Mouse (Mus musculus): ENCODE data around the gene Cep44. TPM values are rescaled to one million over a fixed set of nuclear protein-coding genes. Genes with fewer than 3 reads are reported as not detected.

Gene Cep44
- polyA plus RNA-seq (2016; fragmentation: Nextera tagmentation; extraction: Ambion mirVana): 34.9 and 36.2 TPM in 2 replicates

DNA sequence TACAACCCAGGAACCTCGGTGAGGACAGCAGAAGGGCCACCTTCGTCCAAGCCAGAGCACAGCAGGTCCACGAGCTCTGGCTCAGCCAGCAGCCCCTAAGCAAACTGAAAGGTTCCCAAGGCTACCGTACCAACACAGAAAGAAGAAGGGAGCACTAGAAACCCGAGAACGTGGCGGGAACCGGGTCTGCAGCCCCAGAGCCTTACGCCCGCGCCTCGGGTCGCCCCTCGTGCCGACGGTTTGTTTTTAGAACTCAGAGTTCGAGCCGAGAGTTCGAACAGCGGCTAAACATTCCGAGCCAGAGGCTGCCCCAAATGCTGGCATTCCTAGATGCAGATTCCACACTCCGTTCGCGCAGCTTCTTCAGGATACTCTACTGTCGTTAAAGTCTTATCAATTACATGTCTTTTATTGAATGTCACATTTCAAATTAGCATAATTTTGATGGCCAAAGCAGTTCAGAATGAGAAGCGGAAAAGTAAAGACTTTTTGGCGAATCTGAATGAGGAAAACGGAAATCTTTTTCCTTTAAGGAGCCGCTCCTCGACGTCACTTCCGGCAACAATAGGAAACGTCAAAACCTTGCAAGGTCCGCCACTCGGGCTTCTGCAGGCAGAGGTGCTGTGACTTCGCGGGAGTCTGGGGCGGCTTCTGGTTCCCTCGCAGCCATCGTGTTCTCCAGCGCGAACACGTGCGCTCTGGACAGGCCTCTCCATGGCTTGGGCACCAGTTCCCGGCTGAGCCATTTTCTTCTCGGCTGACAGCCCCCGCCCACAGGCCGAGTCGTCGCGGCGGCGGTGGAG is at the start of gene Cep44, which contains the start of gene Fbxo8:
Gene Cep44 (minus strand): TSS at position 490 of the 803 bp plus-strand sequence.
Gene Fbxo8 (plus strand): TSS at position 533 of the 803 bp plus-strand sequence.
- peaks cover 16% of the 10 kb centered on the region for H3K4me1 ChIP-seq
- H3K36me3 ChIP-seq: peaks cover 5% of the 10 kb centered on the region
- WGBS: under 1% methylated on average over 53 of the region's 53 CpGs
- H3K9me3 ChIP-seq (replicated peaks): no peaks in the 10 kb centered on the region
- H3K27me3 ChIP-seq (ENCODE audit: low read depth, poor library complexity, severe bottlenecking): no peaks in the 10 kb centered on the region
- peak within 1 kb of the TSS; percentile 94 for H3K27ac ChIP-seq (replicated peaks)
- peak; percentile 83 for DNase-seq (ENCODE audit: low spot score)
- peak within 1 kb of the TSS; percentile 94 for H3K4me3 ChIP-seq

GRCm38 (mm10) chr8:56591502-56591901 is 40.7 kb upstream of the Cep44 start:
- 94% methylated on average over 5 of the region's 5 CpGs for WGBS
- Histone ChIP-seq H3K4me3 (no peak overlapping the region), H3K27ac (replicated peaks) (no peak overlapping the region), H3K9me3 (replicated peaks) (no peaks in the 10 kb centered on the region), H3K36me3 (no peaks in the 10 kb centered on the region), H3K27me3 (ENCODE audit: low read depth, poor library complexity, severe bottlenecking) (no peaks in the 10 kb centered on the region), H3K4me1 (no peaks in the 10 kb centered on the region)
- no peak for DNase-seq (ENCODE audit: low spot score)

DNA sequence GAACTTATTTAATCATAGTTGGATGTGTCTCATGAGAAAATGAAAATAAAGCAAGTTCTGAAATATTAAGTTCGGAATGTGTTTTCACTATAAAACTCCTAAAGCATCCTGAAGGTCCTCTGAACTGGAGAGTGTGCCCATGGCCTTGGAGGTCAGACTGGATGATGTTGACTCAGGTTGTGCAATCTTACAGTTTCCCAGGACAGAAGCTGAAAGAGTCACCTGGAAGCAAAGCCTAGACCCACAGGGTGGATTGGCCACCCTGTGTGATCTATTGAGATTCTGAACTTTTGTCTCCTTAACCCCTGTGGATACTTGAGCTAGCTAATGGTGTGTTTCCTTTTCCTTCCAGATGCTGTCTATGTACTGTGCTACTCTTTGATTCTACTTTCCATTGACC is 40.2 kb upstream of the Cep44 start:
- 96% methylated on average over 1 of the region's 1 CpGs for WGBS
- H3K9me3 ChIP-seq (replicated peaks): no peaks in the 10 kb centered on the region

DNA sequence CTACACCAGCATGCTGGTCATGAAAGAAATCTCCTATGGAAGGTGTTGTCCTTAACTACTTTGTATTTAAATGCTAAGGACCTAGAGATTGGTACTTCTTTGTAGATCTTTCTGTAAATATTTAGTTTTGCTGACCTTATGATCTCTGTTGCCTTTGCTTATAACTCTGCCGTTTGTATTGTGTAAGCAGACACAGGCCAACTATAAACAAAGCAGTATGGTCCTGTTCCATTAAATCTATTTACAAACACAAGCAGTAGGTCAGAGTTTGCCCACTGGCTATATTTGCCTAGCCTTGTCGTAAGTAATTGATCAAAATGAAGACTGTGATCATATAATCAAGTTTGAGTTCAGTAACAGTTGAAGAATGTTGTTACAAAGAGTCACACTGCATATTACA is 38.2 kb upstream of the Cep44 start:
- H3K9me3 ChIP-seq (replicated peaks): no peaks in the 10 kb centered on the region
- WGBS: 85% methylated on average over 2 of the region's 2 CpGs

More for the DNA sequence above, 40.2 kb upstream of the Cep44 start:
- H3K27ac ChIP-seq (replicated peaks): no peak overlapping the region
- H3K4me1 ChIP-seq: no peaks in the 10 kb centered on the region
- no peaks in the 10 kb centered on the region for H3K36me3 ChIP-seq
- no peak overlapping the region for H3K4me3 ChIP-seq
- H3K27me3 ChIP-seq (ENCODE audit: low read depth, poor library complexity, severe bottlenecking): no peaks in the 10 kb centered on the region
- DNase-seq (ENCODE audit: low spot score): no peak

DNA sequence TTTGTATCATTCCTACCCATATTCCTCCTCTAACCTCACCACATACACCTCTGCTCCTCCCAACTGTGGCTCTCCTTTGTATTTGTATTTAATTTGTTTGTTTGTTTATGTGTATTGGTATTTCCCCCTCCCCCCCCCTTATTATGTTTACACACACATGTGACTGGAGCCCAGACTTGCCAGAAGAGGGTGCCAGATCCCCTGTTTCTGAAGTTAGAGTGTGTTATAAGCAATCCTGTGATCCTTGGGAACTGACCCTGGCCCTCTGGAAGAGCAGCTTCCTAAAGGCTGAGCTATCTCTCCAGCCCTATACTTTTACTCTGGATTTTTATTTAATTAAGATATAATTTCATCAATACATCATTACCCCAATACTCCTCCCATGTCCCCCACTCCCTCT is 32.0 kb upstream of the Cep44 start:
- Histone ChIP-seq H3K9me3 (replicated peaks) (no peaks in the 10 kb centered on the region), H3K36me3 (no peaks in the 10 kb centered on the region), H3K4me3 (no peak overlapping the region), H3K27me3 (ENCODE audit: low read depth, poor library complexity, severe bottlenecking) (no peaks in the 10 kb centered on the region), H3K4me1 (no peaks in the 10 kb centered on the region), H3K27ac (replicated peaks) (no peak overlapping the region)
- no peak for DNase-seq (ENCODE audit: low spot score)

More for the DNA sequence above, 38.2 kb upstream of the Cep44 start:
- Histone ChIP-seq H3K27ac (replicated peaks) (no peak overlapping the region), H3K36me3 (no peaks in the 10 kb centered on the region), H3K4me3 (no peak overlapping the region), H3K4me1 (no peaks in the 10 kb centered on the region), H3K27me3 (ENCODE audit: low read depth, poor library complexity, severe bottlenecking) (no peaks in the 10 kb centered on the region)
- DNase-seq (ENCODE audit: low spot score): no peak

GRCm38 (mm10) chr8:56580918-56581317 is 30.1 kb upstream of the Cep44 start:
- WGBS: 89% methylated on average over 4 of the region's 4 CpGs
- no peaks in the 10 kb centered on the region for H3K4me1 ChIP-seq
- no peak overlapping the region for H3K27ac ChIP-seq (replicated peaks)
- no peak for DNase-seq (ENCODE audit: low spot score)
- no peaks in the 10 kb centered on the region for H3K9me3 ChIP-seq (replicated peaks)
- H3K4me3 ChIP-seq: no peak overlapping the region
- H3K27me3 ChIP-seq (ENCODE audit: low read depth, poor library complexity, severe bottlenecking): no peaks in the 10 kb centered on the region
- H3K36me3 ChIP-seq: no peaks in the 10 kb centered on the region

- Histone ChIP-seq H3K4me1 (no peaks in the 10 kb centered on the region), H3K36me3 (peaks cover 4% of the 10 kb centered on the region; the same call in 1 of the 2 replicates), H3K27me3 (ENCODE audit: low read depth, poor library complexity, severe bottlenecking) (no peaks in the 10 kb centered on the region), H3K9me3 (replicated peaks) (no peaks in the 10 kb centered on the region), H3K4me3 (no peak overlapping the region), H3K27ac (replicated peaks) (no peak overlapping the region)
- WGBS: 92% methylated on average over 9 of the region's 9 CpGs
- no peak for DNase-seq (ENCODE audit: low spot score)
These were observed 16.0 kb upstream of the Cep44 start for GRCm38 (mm10) chr8:56566856-56567255.

DNA sequence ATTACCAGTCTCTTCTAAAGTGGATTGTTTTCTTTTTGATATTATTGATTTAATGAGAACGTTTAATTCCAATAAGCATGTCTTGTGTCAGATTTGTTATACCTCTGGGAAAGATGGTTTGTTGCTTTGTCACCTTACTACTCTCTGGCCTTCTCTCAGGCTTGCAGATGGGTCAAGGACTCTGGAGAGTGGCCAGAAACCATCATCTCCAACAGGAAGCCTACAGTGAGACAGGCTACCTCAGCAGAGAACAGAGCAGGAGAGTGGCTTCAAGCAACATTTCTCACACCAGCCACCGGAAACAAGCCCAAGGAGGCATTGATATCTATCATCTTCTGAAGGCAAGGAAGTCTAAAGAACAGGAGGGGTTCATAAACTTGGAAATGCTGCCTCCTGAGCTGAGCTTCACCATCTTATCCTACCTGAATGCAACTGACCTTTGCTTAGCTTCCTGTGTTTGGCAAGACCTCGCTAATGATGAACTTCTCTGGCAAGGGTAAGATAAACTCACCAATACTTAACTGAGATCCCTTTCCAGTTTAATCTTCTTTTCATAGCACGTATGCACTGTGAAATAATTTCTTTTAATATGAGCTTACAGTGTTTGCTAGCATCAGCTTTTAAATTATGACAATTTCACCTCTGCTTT is 13.7 kb upstream of the Cep44 start:
- Histone ChIP-seq H3K27ac (replicated peaks) (no peak overlapping the region), H3K36me3 (peaks cover 4% of the 10 kb centered on the region; the same call in 1 of the 2 replicates), H3K4me1 (no peaks in the 10 kb centered on the region), H3K27me3 (ENCODE audit: low read depth, poor library complexity, severe bottlenecking) (no peaks in the 10 kb centered on the region), H3K4me3 (no peak overlapping the region), H3K9me3 (replicated peaks) (no peaks in the 10 kb centered on the region)
- 81% methylated on average over 4 of the region's 4 CpGs for WGBS
- no peak for DNase-seq (ENCODE audit: low spot score)

- H3K36me3 ChIP-seq: no peaks in the 10 kb centered on the region
- H3K4me3 ChIP-seq: peak overlapping the region; percentile 94; the same call in 1 of the 2 replicates
- H3K9me3 ChIP-seq (replicated peaks): no peaks in the 10 kb centered on the region
- no peak for DNase-seq (ENCODE audit: low spot score)
- no peaks in the 10 kb centered on the region for H3K27me3 ChIP-seq (ENCODE audit: low read depth, poor library complexity, severe bottlenecking)
- H3K4me1 ChIP-seq: peaks cover 16% of the 10 kb centered on the region
- no peak overlapping the region for H3K27ac ChIP-seq (replicated peaks)
- 78% methylated on average over 5 of the region's 5 CpGs for WGBS
These were observed 1.8 kb upstream of the Cep44 start for GRCm38 (mm10) chr8:56552551-56553103.

GRCm38 (mm10) chr8:56552045-56552444 is 1.2 kb upstream of the Cep44 start:
- H3K4me3 ChIP-seq: peak overlapping the region; percentile 94
- peaks cover 16% of the 10 kb centered on the region for H3K4me1 ChIP-seq
- no peaks in the 10 kb centered on the region for H3K27me3 ChIP-seq (ENCODE audit: low read depth, poor library complexity, severe bottlenecking)
- WGBS: 36% methylated on average over 10 of the region's 10 CpGs
- H3K27ac ChIP-seq (replicated peaks): peak overlapping the region; percentile 94; the same call in 1 of the 2 replicates
- DNase-seq (ENCODE audit: low spot score): no peak
- no peaks in the 10 kb centered on the region for H3K9me3 ChIP-seq (replicated peaks)
- H3K36me3 ChIP-seq: no peaks in the 10 kb centered on the region

DNA sequence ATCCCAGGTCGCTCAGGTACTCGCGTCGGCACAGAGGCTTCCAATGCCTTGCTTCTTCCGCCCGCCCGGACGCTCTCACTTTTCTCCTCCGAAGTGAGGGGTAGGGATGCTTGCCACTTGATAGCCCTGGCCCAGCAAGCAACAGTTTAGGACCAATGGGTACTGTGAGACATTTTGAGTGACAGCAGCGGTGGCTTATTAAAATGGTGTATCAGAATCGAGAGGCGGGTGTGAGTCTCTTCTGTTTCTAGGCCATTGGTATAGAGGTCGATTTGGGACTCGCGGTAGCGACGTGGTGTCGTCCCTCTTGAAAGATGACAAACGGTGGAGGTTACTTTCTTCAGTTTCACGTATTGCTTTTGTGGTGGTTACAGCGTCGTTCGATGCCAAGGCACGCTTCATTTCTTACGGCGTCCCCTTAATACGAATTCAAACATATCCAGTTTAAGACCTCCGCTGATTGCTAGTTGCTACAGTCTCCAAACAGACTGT is 560 bp upstream of the Cep44 start:
- Histone ChIP-seq H3K36me3 (no peaks in the 10 kb centered on the region), H3K4me3 (peak overlapping the region; percentile 94), H3K4me1 (peaks cover 16% of the 10 kb centered on the region), H3K9me3 (replicated peaks) (no peaks in the 10 kb centered on the region), H3K27me3 (ENCODE audit: low read depth, poor library complexity, severe bottlenecking) (no peaks in the 10 kb centered on the region), H3K27ac (replicated peaks) (peak overlapping the region; percentile 94)
- WGBS: 1% methylated on average over 28 of the region's 28 CpGs
- peak; percentile 78 for DNase-seq (ENCODE audit: low spot score)

- H3K4me3 ChIP-seq: no peak overlapping the region
- WGBS: 94% methylated on average over 2 of the region's 2 CpGs
- DNase-seq (ENCODE audit: low spot score): no peak
- peaks cover 16% of the 10 kb centered on the region for H3K4me1 ChIP-seq
- H3K36me3 ChIP-seq: peaks cover 26% of the 10 kb centered on the region
- no peaks in the 10 kb centered on the region for H3K27me3 ChIP-seq (ENCODE audit: low read depth, poor library complexity, severe bottlenecking)
- no peak overlapping the region for H3K27ac ChIP-seq (replicated peaks)
- no peaks in the 10 kb centered on the region for H3K9me3 ChIP-seq (replicated peaks)
These were observed 3.0 kb downstream of the Cep44 start for GRCm38 (mm10) chr8:56547866-56548265.

Measured in midbrain, embryonic 10.5 days (tissue).